Mouse (Mus musculus) heart, adult 2 months (tissue): ENCODE data around the gene Cntnap1. TPM values are rescaled to one million over a fixed set of nuclear protein-coding genes. Genes with fewer than 3 reads are reported as not detected.
A peak's percentile ranks its signal among the peaks of the same experiment; 100 is the strongest.

ENCODE experiments used
- DNase-seq, 2 experiments: peaks; one replicate each; pipeline ENCODE4 v3.0.0; 2021
- H3K27ac ChIP-seq: fragments of 200-600 bp; 2 replicates; pipeline ENCODE4 v1.8.1; 2022
- H3K27me3 ChIP-seq: fragments of 200-500 bp; 2 replicates; pipeline ENCODE4 v1.6.1; 2012; ENCODE audit warnings: mild to moderate bottlenecking, low read length, inconsistent platforms, mixed read lengths; ENCODE audit not compliant: control insufficient read depth, insufficient read depth
- H3K36me3 ChIP-seq: fragments of 200-500 bp; 2 replicates; pipeline ENCODE4 v1.6.1; 2012; ENCODE audit warnings: low read length, inconsistent platforms; ENCODE audit not compliant: control insufficient read depth, insufficient read depth
- H3K4me1 ChIP-seq: fragments of 200-500 bp; 2 replicates; pipeline ENCODE4 v1.6.1; 2011; ENCODE audit warnings: low read length; ENCODE audit not compliant: control insufficient read depth, insufficient read depth
- H3K4me3 ChIP-seq: fragments of 200-600 bp; 2 replicates; pipeline ENCODE4 v1.8.1; 2022
- H3K79me2 ChIP-seq: fragments of 200-500 bp; replicated peaks from 2 replicates; pipeline ENCODE4 v1.6.1; 2012; ENCODE audit warnings: mild to moderate bottlenecking, inconsistent platforms, low read length, moderate library complexity, mixed read lengths; ENCODE audit not compliant: control insufficient read depth, insufficient read depth
- H3K9ac ChIP-seq: fragments of 200-500 bp; 2 replicates; pipeline ENCODE4 v1.6.1; 2012; ENCODE audit warnings: low read depth, mild to moderate bottlenecking, control low read depth, inconsistent platforms, low read length, mixed read lengths
- CTCF ChIP-seq: fragments of 200-600 bp; IDR thresholded peaks from 2 replicates; pipeline ENCODE4 v1.8.1; 2022; ENCODE audit warnings: antibody characterized with exemption, mild to moderate bottlenecking, moderate library complexity
- EP300 ChIP-seq: fragments of 200-500 bp; IDR thresholded peaks from 2 replicates; pipeline ENCODE4 v1.6.1; 2011; ENCODE audit warnings: low read depth, low read length, control low read depth; ENCODE audit not compliant: insufficient read depth
- POLR2A ChIP-seq: fragments of 200-500 bp; IDR thresholded peaks from 2 replicates; pipeline ENCODE4 v1.6.1; 2011; ENCODE audit warnings: mild to moderate bottlenecking, low read depth, low read length, control low read depth; ENCODE audit not compliant: insufficient read depth
- WGBS: fragments of 180-500 bp; shearing (Covaris S2); methylation state at CpG from one replicate; pipeline ENCODE4 v1.1.7; 2018; 5-methylcytosine and 5-hydroxymethylcytosine counted together
- intact Hi-C: fragments of 180-260 bp; cut with DNase I; formaldehyde crosslinking; loops from one replicate; pipeline ENCODE4 v1.15.1; 2025
- polyA plus RNA-seq: library from polyadenylated mRNA; depleted of rRNA; stranded (reverse); fragments of >200 nt; gene quantifications from 2 replicates; pipeline ENCODE4 v1.2.3, GENCODE M21; 2012
- total RNA-seq, 2 experiments: library from RNA; stranded (reverse); gene quantifications; 2 replicates each; pipeline ENCODE4 v1.2.3; 2021

Gene Cntnap1
- total and polyA plus RNA-seq, 3 experiments, result 1.3 to 3.1 (median 1.5) TPM

- peaks cover 25% of the 10 kb centered on the region for H3K36me3 ChIP-seq
- no peak overlapping the region for H3K9ac ChIP-seq
- H3K4me3 ChIP-seq, result no peak overlapping the region
- H3K27ac ChIP-seq, result peak overlapping the region; percentile 3; the same call in 1 of the 2 replicates
- H3K79me2 ChIP-seq, result peaks cover 5% of the 10 kb centered on the region
- no peaks in the 10 kb centered on the region for H3K27me3 ChIP-seq
- intact Hi-C loops, result no loop called here
- H3K4me1 ChIP-seq, result peaks cover 6% of the 10 kb centered on the region
- no peak for DNase-seq
- 58% methylated on average over 8 of the region's 8 CpGs for WGBS
- no peak for TF ChIP-seq EP300
Observed at GRCm38 (mm10) chr11:101221306-101221986, 51.1 kb downstream of the Cntnap1 start.

- Histone ChIP-seq H3K4me1 (peaks cover 9% of the 10 kb centered on the region), H3K9ac (no peak overlapping the region; the same call in 1 of the 2 replicates), H3K36me3 (peaks cover 25% of the 10 kb centered on the region), H3K27me3 (no peaks in the 10 kb centered on the region), H3K4me3 (no peak overlapping the region), H3K27ac (peak overlapping the region; percentile 96), H3K79me2 (peaks cover 5% of the 10 kb centered on the region)
- no peak for DNase-seq
- WGBS, result 41% methylated on average over 3 of the region's 3 CpGs
- intact Hi-C loops, result no loop called here
- TF ChIP-seq POLR2A (0 out of 2 replicates have a peak, but pooled peaks have one; percentile 13), CTCF (no peak)
Observed at GRCm38 (mm10) chr11:101224337-101224736, 54.0 kb downstream of the Cntnap1 start.

- peak overlapping the region; percentile 96 for H3K27ac ChIP-seq
- DNase-seq, result no peak
- H3K27me3 ChIP-seq, result no peaks in the 10 kb centered on the region
- H3K79me2 ChIP-seq, result peaks cover 5% of the 10 kb centered on the region
- no peak for TF ChIP-seq CTCF
- no peak for TF ChIP-seq POLR2A
- TF ChIP-seq EP300, result no peak
- WGBS, result 12% methylated on average over 25 of the region's 25 CpGs
- peaks cover 16% of the 10 kb centered on the region for H3K4me1 ChIP-seq
- H3K9ac ChIP-seq, result peak overlapping the region; percentile 78
- H3K36me3 ChIP-seq, result peaks cover 25% of the 10 kb centered on the region
- peak overlapping the region; percentile 85 for H3K4me3 ChIP-seq
- intact Hi-C loops, result no loop called here
Observed at GRCm38 (mm10) chr11:101225331-101226064, 55.2 kb downstream of the Cntnap1 start.

GRCm38 (mm10) chr11:101226065-101226701 lies 55.9 kb downstream of the Cntnap1 start, which contains the start of gene Ezh1:
Ezh1 (minus strand) TSS chr11:101226463.
- H3K9ac ChIP-seq, result peak within 1 kb of the TSS; percentile 78
- TF ChIP-seq CTCF, result peak; percentile 53
- TF ChIP-seq EP300, result no peak
- peak; percentile 81 for TF ChIP-seq POLR2A
- H3K4me3 ChIP-seq, result peak within 1 kb of the TSS; percentile 85
- no peaks in the 10 kb centered on the region for H3K27me3 ChIP-seq
- H3K36me3 ChIP-seq, result peaks cover 20% of the 10 kb centered on the region
- H3K79me2 ChIP-seq, result peaks cover 5% of the 10 kb centered on the region
- WGBS, result 1% methylated on average over 53 of the region's 56 CpGs
- intact Hi-C loops, result no loop called here
- peak; percentile 94 to 97 for DNase-seq
- H3K4me1 ChIP-seq, result peaks cover 17% of the 10 kb centered on the region
- peak within 1 kb of the TSS; percentile 96 for H3K27ac ChIP-seq

GRCm38 (mm10) chr11:101229361-101229900 lies 59.1 kb downstream of the Cntnap1 start:
- Histone ChIP-seq H3K36me3 (peaks cover 7% of the 10 kb centered on the region), H3K4me3 (no peak overlapping the region; the same call in 1 of the 2 replicates), H3K4me1 (peaks cover 18% of the 10 kb centered on the region), H3K27me3 (no peaks in the 10 kb centered on the region), H3K27ac (peak overlapping the region; percentile 98), H3K9ac (0 out of 2 replicates have a peak overlapping the region, but pooled peaks have one; percentile 4), H3K79me2 (peaks cover 2% of the 10 kb centered on the region; the same call in 1 of the 2 replicates)
- TF ChIP-seq CTCF (no peak), POLR2A (no peak), EP300 (no peak)
- WGBS, result 21% methylated on average over 8 of the region's 8 CpGs
- intact Hi-C loops, result no loop called here
- peak; percentile 46 to 53 for DNase-seq
